Mouse (Mus musculus) forebrain, embryonic 12.5 days (tissue): ENCODE data around the gene Ece1. TPM values are rescaled to one million over a fixed set of nuclear protein-coding genes. Genes with fewer than 3 reads are reported as not detected.

Source experiments
- ATAC-seq: fragments of 200-750 bp; cut with Nextera tagmentation; 2 replicates; pipeline ENCODE4 v1.8.0; 2017; ENCODE audit warnings: moderate TSS enrichment; ENCODE audit not compliant: low FRiP score
- H3K27ac ChIP-seq: fragments of 300-500 bp; sonication (generic); 2 replicates; pipeline ENCODE4 v1.5.1; 2016; ENCODE audit warnings: mild to moderate bottlenecking
- H3K27me3 ChIP-seq: fragments of 300-500 bp; sonication (generic); 2 replicates; pipeline ENCODE4 v1.6.1; 2016; ENCODE audit warnings: mild to moderate bottlenecking
- H3K36me3 ChIP-seq: fragments of 300-500 bp; sonication (generic); replicated peaks from 2 replicates; pipeline ENCODE4 v1.6.1; 2016; ENCODE audit warnings: mild to moderate bottlenecking
- H3K4me1 ChIP-seq: fragments of 300-500 bp; sonication (generic); 2 replicates; pipeline ENCODE4 v1.6.1; 2016
- H3K4me2 ChIP-seq: fragments of 300-500 bp; sonication (generic); 2 replicates; pipeline ENCODE4 v1.6.1; 2016; ENCODE audit warnings: mild to moderate bottlenecking, moderate library complexity
- H3K4me3 ChIP-seq: fragments of 300-500 bp; sonication (generic); replicated peaks from 2 replicates; pipeline ENCODE4 v1.5.1; 2016; ENCODE audit warnings: mild to moderate bottlenecking
- H3K9ac ChIP-seq: fragments of 300-500 bp; sonication (generic); 2 replicates; pipeline ENCODE4 v1.6.1; 2016; ENCODE audit warnings: mild to moderate bottlenecking
- H3K9me3 ChIP-seq: fragments of 300-500 bp; sonication (generic); 2 replicates; pipeline ENCODE4 v1.6.1; 2016
- WGBS: fragments of 180-500 bp; shearing (Covaris S2); methylation state at CpG from one replicate; pipeline ENCODE4 v1.1.7; 2016; 5-methylcytosine and 5-hydroxymethylcytosine counted together
- polyA plus RNA-seq: library from polyadenylated mRNA; unstranded; fragments of >200 nt; fragmentation: Nextera tagmentation; extraction: Ambion mirVana; gene quantifications from 2 replicates; pipeline ENCODE4 v1.2.1, GENCODE M21; 2016

The Ece1 gene
- polyA plus RNA-seq, 1 experiment from 2014 or later, result 18.3 TPM

DNA sequence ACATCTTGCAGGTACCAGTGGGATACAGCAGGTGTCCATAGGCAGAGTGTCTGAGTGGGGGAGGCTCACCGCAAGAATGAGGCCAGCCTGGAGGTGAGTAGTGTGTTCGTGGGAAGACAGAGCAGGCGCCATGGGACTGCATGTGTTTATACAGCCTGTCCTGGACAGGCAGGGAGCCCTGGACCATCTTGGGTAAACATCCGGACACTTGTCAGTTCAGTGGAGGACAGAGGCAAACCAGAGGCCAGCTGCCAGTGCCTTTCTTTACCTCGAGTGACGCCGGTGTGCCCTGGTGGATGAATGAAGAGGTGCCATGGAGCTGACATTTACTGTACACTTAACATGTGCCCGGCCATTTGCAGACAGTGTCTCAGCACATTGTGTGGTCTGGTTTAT is 26.0 kb downstream of the Ece1 start:
- H3K27me3 ChIP-seq, result no peaks in the 10 kb centered on the region
- H3K4me2 ChIP-seq, result no peak overlapping the region
- H3K4me3 ChIP-seq, result no peak overlapping the region
- H3K9me3 ChIP-seq, result no peaks in the 10 kb centered on the region
- 88% methylated on average over 8 of the region's 8 CpGs for WGBS
- no peaks in the 10 kb centered on the region for H3K36me3 ChIP-seq
- no peak overlapping the region for H3K27ac ChIP-seq
- ATAC-seq, result no peak
- H3K4me1 ChIP-seq, result peaks cover 36% of the 10 kb centered on the region
- no peak overlapping the region for H3K9ac ChIP-seq

- no peak for ATAC-seq
- H3K4me2 ChIP-seq, result no peak overlapping the region
- peak overlapping the region; percentile 78; the same call in 1 of the 2 replicates for H3K27ac ChIP-seq
- no peak overlapping the region for H3K4me3 ChIP-seq
- H3K9ac ChIP-seq, result no peak overlapping the region
- peaks cover 7% of the 10 kb centered on the region for H3K27me3 ChIP-seq
- 82% methylated on average over 4 of the region's 4 CpGs for WGBS
- peaks cover 39% of the 10 kb centered on the region for H3K4me1 ChIP-seq
- no peaks in the 10 kb centered on the region for H3K9me3 ChIP-seq
- H3K36me3 ChIP-seq, result no peaks in the 10 kb centered on the region
Measured at GRCm38 (mm10) chr4:137890596-137890995, 28.6 kb downstream of the Ece1 start.

DNA sequence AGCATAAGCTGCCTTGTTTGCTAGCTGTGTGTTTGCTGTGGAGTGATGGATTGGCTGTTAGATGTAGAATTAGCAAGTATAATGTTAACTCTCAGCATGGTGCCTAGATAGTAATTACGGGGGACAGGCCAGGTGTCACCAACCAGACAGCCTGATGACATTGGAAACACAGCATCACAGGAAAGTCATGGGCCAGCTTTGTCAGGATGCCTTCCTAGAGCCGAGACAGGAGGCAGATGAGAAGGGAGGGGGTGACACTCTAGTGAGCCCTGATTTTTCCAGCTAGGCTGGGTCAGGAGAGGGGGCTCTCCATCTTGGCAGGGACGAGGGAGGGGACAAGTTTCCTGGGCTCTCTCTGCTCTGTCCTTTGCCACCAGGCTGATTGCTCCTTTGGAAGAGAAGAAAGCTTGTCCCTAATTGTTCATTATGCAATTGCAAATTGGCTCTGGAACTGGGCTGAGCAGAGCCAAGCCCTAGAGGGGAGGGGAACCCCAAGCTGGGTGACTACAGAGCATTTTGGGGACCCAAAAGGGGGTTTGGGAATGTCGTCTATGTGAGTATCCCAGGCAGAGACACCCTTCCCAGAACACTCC is 29.6 kb downstream of the Ece1 start:
- ATAC-seq, result peak; percentile 72
- Histone ChIP-seq H3K9me3 (no peaks in the 10 kb centered on the region), H3K27me3 (peaks cover 9% of the 10 kb centered on the region), H3K27ac (peak overlapping the region; percentile 78), H3K4me3 (no peak overlapping the region), H3K4me1 (peaks cover 43% of the 10 kb centered on the region), H3K36me3 (no peaks in the 10 kb centered on the region), H3K4me2 (peak overlapping the region; percentile 40), H3K9ac (no peak overlapping the region)
- 8% methylated on average over 4 of the region's 4 CpGs for WGBS

DNA sequence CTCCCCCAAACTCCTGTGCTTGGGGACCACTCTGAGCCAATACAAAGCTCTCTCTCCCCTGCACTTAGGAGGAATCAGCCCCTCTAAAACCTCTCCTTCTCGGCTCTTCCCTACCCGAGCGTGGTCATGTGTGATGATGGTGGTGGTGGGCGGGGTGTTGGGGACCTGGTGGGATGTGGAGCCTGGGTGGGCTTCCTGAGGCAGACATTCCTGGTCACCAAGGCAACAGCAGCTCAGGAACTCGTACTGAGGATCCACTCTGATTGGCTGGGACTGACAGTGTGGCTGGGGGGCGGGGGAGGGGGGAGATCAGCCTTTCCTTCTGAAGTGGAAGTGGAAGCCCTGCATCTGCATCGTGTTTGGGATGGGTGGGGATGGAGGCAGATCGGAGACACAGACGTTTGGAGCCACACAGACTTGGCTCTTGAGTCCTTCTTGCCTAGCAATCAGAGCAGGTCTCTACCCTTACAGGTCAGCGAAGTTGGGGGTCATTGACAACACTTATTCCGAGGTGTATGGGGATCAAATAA is 30.7 kb downstream of the Ece1 start:
- peak; percentile 81 for ATAC-seq
- Histone ChIP-seq H3K27me3 (peaks cover 9% of the 10 kb centered on the region), H3K4me3 (no peak overlapping the region; the same call in 1 of the 2 replicates), H3K27ac (peak overlapping the region; percentile 78), H3K4me1 (peaks cover 51% of the 10 kb centered on the region), H3K9me3 (no peaks in the 10 kb centered on the region), H3K9ac (no peak overlapping the region), H3K4me2 (peak overlapping the region; percentile 40), H3K36me3 (no peaks in the 10 kb centered on the region)
- 11% methylated on average over 11 of the region's 11 CpGs for whole genome bisulfite sequencing

DNA sequence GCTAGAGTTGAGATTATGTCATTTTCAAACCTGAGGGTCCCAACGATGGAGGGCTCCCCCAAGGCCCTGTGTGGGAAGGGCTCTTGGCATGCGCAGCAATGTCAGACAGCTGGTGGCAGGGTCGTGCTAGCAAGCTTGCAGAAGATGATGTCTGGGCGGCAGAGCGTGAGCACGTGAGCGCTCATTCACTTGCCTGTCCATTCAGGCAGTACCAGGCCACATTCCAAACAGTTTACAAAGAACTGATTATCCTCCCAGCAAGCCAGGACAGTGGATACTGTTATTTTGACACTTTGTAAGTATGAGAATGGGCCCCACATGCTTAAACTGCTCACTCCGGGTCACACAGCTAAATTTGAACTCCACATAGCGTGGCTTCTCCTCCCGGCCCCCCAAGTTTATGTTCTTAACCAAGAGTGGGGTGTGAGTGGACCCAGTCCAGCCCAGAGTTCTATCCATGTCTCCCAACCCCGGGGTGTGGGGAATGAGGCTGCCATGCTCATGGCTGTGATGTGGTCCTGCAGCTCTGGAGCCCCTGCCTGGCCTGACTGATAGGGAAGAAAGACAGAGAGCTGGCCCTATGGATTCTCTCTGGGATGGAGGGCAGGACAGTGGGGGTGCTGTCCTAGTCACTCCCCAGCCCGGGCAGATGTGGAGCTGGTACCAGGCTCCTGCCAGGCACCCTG is 34.7 kb downstream of the Ece1 start:
- 9% methylated on average over 12 of the region's 12 CpGs for WGBS
- H3K9ac ChIP-seq, result no peak overlapping the region
- no peaks in the 10 kb centered on the region for H3K36me3 ChIP-seq
- peak; percentile 32; the same call in 1 of the 2 replicates for ATAC-seq
- peaks cover 30% of the 10 kb centered on the region for H3K27me3 ChIP-seq
- peaks cover 39% of the 10 kb centered on the region for H3K4me1 ChIP-seq
- H3K4me2 ChIP-seq, result peak overlapping the region; percentile 19
- peak overlapping the region; percentile 80 for H3K27ac ChIP-seq
- no peaks in the 10 kb centered on the region for H3K9me3 ChIP-seq
- H3K4me3 ChIP-seq, result no peak overlapping the region

GRCm38 (mm10) chr4:137897298-137897612 is 35.2 kb downstream of the Ece1 start:
- Histone ChIP-seq H3K9me3 (no peaks in the 10 kb centered on the region), H3K27me3 (peaks cover 30% of the 10 kb centered on the region), H3K4me1 (peaks cover 39% of the 10 kb centered on the region), H3K36me3 (no peaks in the 10 kb centered on the region), H3K4me2 (peak overlapping the region; percentile 19; the same call in 1 of the 2 replicates), H3K4me3 (no peak overlapping the region), H3K9ac (no peak overlapping the region), H3K27ac (peak overlapping the region; percentile 80)
- 5% methylated on average over 8 of the region's 8 CpGs for WGBS
- ATAC-seq, result peak; percentile 37; the same call in 1 of the 2 replicates

- H3K36me3 ChIP-seq, result no peaks in the 10 kb centered on the region
- H3K4me3 ChIP-seq, result no peak overlapping the region
- no peak overlapping the region for H3K9ac ChIP-seq
- peaks cover 30% of the 10 kb centered on the region for H3K27me3 ChIP-seq
- H3K4me2 ChIP-seq, result no peak overlapping the region
- 94% methylated on average over 7 of the region's 7 CpGs for WGBS
- no peak for ATAC-seq
- no peak overlapping the region for H3K27ac ChIP-seq
- H3K9me3 ChIP-seq, result no peaks in the 10 kb centered on the region
- peaks cover 37% of the 10 kb centered on the region for H3K4me1 ChIP-seq
Measured at GRCm38 (mm10) chr4:137898490-137898889, 36.5 kb downstream of the Ece1 start.

- H3K36me3 ChIP-seq, result no peaks in the 10 kb centered on the region
- WGBS, result 50% methylated on average over 13 of the region's 13 CpGs
- H3K27ac ChIP-seq, result 0 out of 2 replicates have a peak overlapping the region, but pooled peaks have one; percentile 10
- H3K9me3 ChIP-seq, result no peaks in the 10 kb centered on the region
- H3K27me3 ChIP-seq, result peaks cover 24% of the 10 kb centered on the region
- H3K9ac ChIP-seq, result no peak overlapping the region
- H3K4me1 ChIP-seq, result peaks cover 28% of the 10 kb centered on the region
- no peak overlapping the region for H3K4me3 ChIP-seq
- no peak for ATAC-seq
- no peak overlapping the region for H3K4me2 ChIP-seq
Measured at GRCm38 (mm10) chr4:137902268-137902667, 40.2 kb downstream of the Ece1 start.

DNA sequence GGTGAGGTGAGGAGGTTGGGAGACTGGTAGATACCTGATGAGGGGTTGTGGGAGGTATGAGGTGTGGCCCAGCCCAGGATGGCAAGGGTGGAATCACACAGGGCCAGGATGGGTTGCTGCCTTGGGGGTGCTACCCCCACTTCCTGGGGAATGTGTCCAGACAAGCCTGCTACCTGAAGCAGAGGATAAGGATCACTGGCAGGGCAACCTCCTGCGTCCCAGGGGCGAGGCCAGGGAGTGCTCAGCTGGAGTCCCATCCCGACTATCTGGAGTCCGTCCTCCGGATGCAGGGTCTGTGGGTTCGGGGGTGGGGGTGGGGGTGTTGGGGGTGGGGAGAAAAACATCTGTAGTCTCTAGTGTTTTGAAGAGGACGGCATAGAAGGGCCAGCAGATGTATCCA is 40.8 kb downstream of the Ece1 start:
- Histone ChIP-seq H3K9ac (no peak overlapping the region), H3K4me1 (peaks cover 22% of the 10 kb centered on the region), H3K4me2 (no peak overlapping the region), H3K36me3 (no peaks in the 10 kb centered on the region), H3K4me3 (no peak overlapping the region), H3K9me3 (no peaks in the 10 kb centered on the region), H3K27ac (no peak overlapping the region), H3K27me3 (peaks cover 24% of the 10 kb centered on the region)
- WGBS, result 37% methylated on average over 7 of the region's 7 CpGs
- ATAC-seq, result no peak

DNA sequence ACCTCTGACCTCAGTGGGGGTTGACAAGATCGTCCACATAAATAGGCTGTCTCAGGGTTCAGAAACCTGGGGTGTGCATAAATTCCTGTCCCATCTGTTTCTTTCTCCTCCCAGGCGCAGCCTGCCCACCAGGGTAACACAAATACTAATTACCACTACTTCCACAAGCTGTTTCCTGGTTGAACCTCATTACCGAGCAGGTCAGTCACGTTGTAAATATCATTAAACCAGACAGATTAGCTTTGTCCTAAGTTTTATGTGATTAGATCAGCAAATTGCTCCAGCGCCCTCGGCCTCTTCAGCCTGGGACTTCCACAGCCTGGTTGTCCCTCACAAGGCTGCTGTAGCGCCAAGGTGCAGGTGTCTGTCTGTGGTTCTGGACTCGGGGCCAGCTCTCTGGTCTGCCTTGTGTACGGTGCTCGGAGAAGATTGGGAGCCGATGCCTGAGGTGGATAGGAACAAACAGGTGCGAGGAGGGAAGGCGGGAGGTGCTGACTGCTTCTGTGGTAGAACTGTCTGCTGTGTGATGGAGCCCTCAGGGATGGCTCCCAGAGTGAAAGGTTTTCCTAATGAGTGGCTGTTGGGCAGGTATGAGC is 43.0 kb downstream of the Ece1 start:
- no peak overlapping the region for H3K4me2 ChIP-seq
- peaks cover 4% of the 10 kb centered on the region; the same call in 1 of the 2 replicates for H3K27me3 ChIP-seq
- 67% methylated on average over 13 of the region's 13 CpGs for WGBS
- ATAC-seq, result 0 out of 2 replicates have a peak, but pooled peaks have one; percentile 18
- peaks cover 18% of the 10 kb centered on the region for H3K4me1 ChIP-seq
- no peak overlapping the region for H3K9ac ChIP-seq
- no peaks in the 10 kb centered on the region for H3K36me3 ChIP-seq
- H3K27ac ChIP-seq, result peak overlapping the region; percentile 22; the same call in 1 of the 2 replicates
- no peaks in the 10 kb centered on the region for H3K9me3 ChIP-seq
- no peak overlapping the region for H3K4me3 ChIP-seq

- no peaks in the 10 kb centered on the region for H3K9me3 ChIP-seq
- WGBS, result 80% methylated on average over 13 of the region's 13 CpGs
- no peak overlapping the region for H3K4me3 ChIP-seq
- no peak overlapping the region for H3K4me2 ChIP-seq
- H3K4me1 ChIP-seq, result peaks cover 9% of the 10 kb centered on the region
- H3K27me3 ChIP-seq, result peaks cover 17% of the 10 kb centered on the region; the same call in 1 of the 2 replicates
- ATAC-seq, result no peak
- H3K36me3 ChIP-seq, result no peaks in the 10 kb centered on the region
- no peak overlapping the region for H3K9ac ChIP-seq
- no peak overlapping the region for H3K27ac ChIP-seq
Measured at GRCm38 (mm10) chr4:137907979-137908378, 45.9 kb downstream of the Ece1 start.

GRCm38 (mm10) chr4:137908489-137908888 is 46.5 kb downstream of the Ece1 start:
- 97% methylated on average over 7 of the region's 7 CpGs for WGBS
- Histone ChIP-seq H3K4me3 (no peak overlapping the region), H3K27me3 (peaks cover 20% of the 10 kb centered on the region; the same call in 1 of the 2 replicates), H3K9ac (no peak overlapping the region), H3K27ac (no peak overlapping the region), H3K36me3 (no peaks in the 10 kb centered on the region), H3K9me3 (no peaks in the 10 kb centered on the region), H3K4me2 (no peak overlapping the region), H3K4me1 (peaks cover 13% of the 10 kb centered on the region)
- no peak for ATAC-seq
